Mouse (Mus musculus) lung, embryonic 16.5 days (tissue): Measurements from ENCODE around the gene Polk. TPM values are rescaled to one million over a fixed set of nuclear protein-coding genes. Genes with fewer than 3 reads are reported as not detected.

Experiments
- ATAC-seq: fragments of 200-750 bp; cut with Nextera tagmentation; 2 replicates; pipeline ENCODE4 v1.8.0; 2017; ENCODE audit warnings: low read depth, mild to moderate bottlenecking, moderate library complexity
- H3K27ac ChIP-seq: fragments of 300-500 bp; sonication (generic); 2 replicates; pipeline ENCODE4 v1.5.1; 2014; ENCODE audit warnings: mild to moderate bottlenecking, control low read depth, low read length
- H3K27me3 ChIP-seq: fragments of 300-500 bp; sonication (generic); 2 replicates; pipeline ENCODE4 v1.6.1; 2014; ENCODE audit warnings: low read depth, low read length, mixed read lengths; ENCODE audit not compliant: control insufficient read depth, insufficient read depth
- H3K36me3 ChIP-seq: fragments of 300-500 bp; sonication (generic); 2 replicates; pipeline ENCODE4 v1.6.1; 2014; ENCODE audit warnings: low read length; ENCODE audit not compliant: control insufficient read depth, insufficient read depth
- H3K4me1 ChIP-seq: fragments of 300-500 bp; sonication (generic); replicated peaks from 2 replicates; pipeline ENCODE4 v1.6.1; 2014; ENCODE audit warnings: low read length, mixed read lengths; ENCODE audit not compliant: control insufficient read depth, insufficient read depth
- H3K4me2 ChIP-seq: fragments of 300-500 bp; sonication (generic); 2 replicates; pipeline ENCODE4 v1.6.1; 2014; ENCODE audit warnings: low read depth, low read length, control low read depth
- H3K4me3 ChIP-seq: fragments of 300-500 bp; sonication (generic); 2 replicates; pipeline ENCODE4 v1.5.1; 2014; ENCODE audit warnings: mild to moderate bottlenecking, low read length, control low read depth
- H3K9ac ChIP-seq: fragments of 300-500 bp; sonication (generic); 2 replicates; pipeline ENCODE4 v1.6.1; 2014; ENCODE audit warnings: low read length, control low read depth
- H3K9me3 ChIP-seq: fragments of 300-500 bp; sonication (generic); 2 replicates; pipeline ENCODE4 v1.6.1; 2016; ENCODE audit warnings: low read length; ENCODE audit not compliant: control insufficient read depth
- WGBS: fragments of 180-500 bp; shearing (Covaris S2); extraction: QIAGEN DNeasy Blood & Tissue Kit; methylation state at CpG from one replicate; pipeline ENCODE4 v1.1.7; 2014; 5-methylcytosine and 5-hydroxymethylcytosine counted together
- polyA plus RNA-seq: library from polyadenylated mRNA; unstranded; fragments of >200 nt; fragmentation: Nextera tagmentation; extraction: Ambion mirVana; gene quantifications from 2 replicates; pipeline ENCODE4 v1.2.1, GENCODE M21; 2015

The Polk gene
- polyA plus RNA-seq, 1 experiment from 2014 or later: 9.9 TPM

- Histone ChIP-seq H3K36me3 (no peaks in the 10 kb centered on the region), H3K4me2 (no peak overlapping the region), H3K4me3 (no peak overlapping the region), H3K9ac (no peak overlapping the region), H3K9me3 (no peaks in the 10 kb centered on the region), H3K27ac (no peak overlapping the region), H3K27me3 (no peaks in the 10 kb centered on the region), H3K4me1 (peaks cover 6% of the 10 kb centered on the region)
- no peak for ATAC-seq
- 62% methylated on average over 2 of the region's 2 CpGs for WGBS
Measured at GRCm38 (mm10) chr13:96533742-96534141, 8.6 kb downstream of the Polk start.

GRCm38 (mm10) chr13:96532176-96532575 lies 10.2 kb downstream of the Polk start:
- 85% methylated on average over 6 of the region's 6 CpGs for WGBS
- H3K36me3 ChIP-seq: no peaks in the 10 kb centered on the region
- no peak overlapping the region for H3K4me2 ChIP-seq
- peaks cover 6% of the 10 kb centered on the region for H3K4me1 ChIP-seq
- no peak for ATAC-seq
- H3K27me3 ChIP-seq: no peaks in the 10 kb centered on the region
- no peak overlapping the region for H3K9ac ChIP-seq
- no peak overlapping the region for H3K4me3 ChIP-seq
- no peak overlapping the region for H3K27ac ChIP-seq
- H3K9me3 ChIP-seq: no peaks in the 10 kb centered on the region

- H3K27ac ChIP-seq: no peak overlapping the region
- H3K9me3 ChIP-seq: no peaks in the 10 kb centered on the region
- H3K4me2 ChIP-seq: no peak overlapping the region
- H3K36me3 ChIP-seq: no peaks in the 10 kb centered on the region
- 91% methylated on average over 9 of the region's 9 CpGs for WGBS
- no peaks in the 10 kb centered on the region for H3K27me3 ChIP-seq
- H3K4me3 ChIP-seq: no peak overlapping the region
- ATAC-seq: no peak
- no peak overlapping the region for H3K9ac ChIP-seq
- H3K4me1 ChIP-seq: peaks cover 6% of the 10 kb centered on the region
Measured at GRCm38 (mm10) chr13:96530064-96530463, 12.3 kb downstream of the Polk start.

GRCm38 (mm10) chr13:96529542-96529941 lies 12.8 kb downstream of the Polk start:
- Histone ChIP-seq H3K4me3 (no peak overlapping the region), H3K27me3 (no peaks in the 10 kb centered on the region), H3K36me3 (no peaks in the 10 kb centered on the region), H3K27ac (no peak overlapping the region), H3K4me2 (no peak overlapping the region), H3K4me1 (peaks cover 6% of the 10 kb centered on the region), H3K9ac (no peak overlapping the region), H3K9me3 (no peaks in the 10 kb centered on the region)
- 84% methylated on average over 3 of the region's 3 CpGs for WGBS
- no peak for ATAC-seq

- Histone ChIP-seq H3K27me3 (no peaks in the 10 kb centered on the region), H3K4me1 (peaks cover 6% of the 10 kb centered on the region), H3K4me2 (no peak overlapping the region), H3K9me3 (no peaks in the 10 kb centered on the region), H3K9ac (no peak overlapping the region), H3K4me3 (no peak overlapping the region), H3K27ac (no peak overlapping the region), H3K36me3 (no peaks in the 10 kb centered on the region)
- ATAC-seq: no peak
- WGBS: 81% methylated on average over 3 of the region's 3 CpGs
Measured at GRCm38 (mm10) chr13:96528776-96529175, 13.6 kb downstream of the Polk start.

GRCm38 (mm10) chr13:96527856-96528255 lies 14.5 kb downstream of the Polk start:
- H3K36me3 ChIP-seq: no peaks in the 10 kb centered on the region
- no peaks in the 10 kb centered on the region for H3K9me3 ChIP-seq
- no peak for ATAC-seq
- WGBS: 80% methylated on average over 11 of the region's 11 CpGs
- H3K9ac ChIP-seq: no peak overlapping the region
- H3K4me2 ChIP-seq: no peak overlapping the region
- H3K4me1 ChIP-seq: peaks cover 6% of the 10 kb centered on the region
- H3K27ac ChIP-seq: no peak overlapping the region
- no peak overlapping the region for H3K4me3 ChIP-seq
- H3K27me3 ChIP-seq: no peaks in the 10 kb centered on the region

- no peaks in the 10 kb centered on the region for H3K27me3 ChIP-seq
- no peak overlapping the region for H3K27ac ChIP-seq
- H3K36me3 ChIP-seq: no peaks in the 10 kb centered on the region
- no peak for ATAC-seq
- no peaks in the 10 kb centered on the region for H3K9me3 ChIP-seq
- 90% methylated on average over 3 of the region's 3 CpGs for WGBS
- H3K4me1 ChIP-seq: peaks cover 2% of the 10 kb centered on the region
- no peak overlapping the region for H3K4me2 ChIP-seq
- H3K4me3 ChIP-seq: no peak overlapping the region
- no peak overlapping the region for H3K9ac ChIP-seq
Measured at GRCm38 (mm10) chr13:96527022-96527421, 15.4 kb downstream of the Polk start.

- H3K27ac ChIP-seq: no peak overlapping the region
- no peak overlapping the region for H3K4me2 ChIP-seq
- H3K27me3 ChIP-seq: no peaks in the 10 kb centered on the region
- no peaks in the 10 kb centered on the region for H3K9me3 ChIP-seq
- H3K4me3 ChIP-seq: no peak overlapping the region
- no peak overlapping the region for H3K9ac ChIP-seq
- no peaks in the 10 kb centered on the region for H3K4me1 ChIP-seq
- 87% methylated on average over 3 of the region's 3 CpGs for WGBS
- H3K36me3 ChIP-seq: no peaks in the 10 kb centered on the region
- no peak for ATAC-seq
Measured at GRCm38 (mm10) chr13:96521294-96521693, 21.1 kb downstream of the Polk start.

- Histone ChIP-seq H3K9me3 (no peaks in the 10 kb centered on the region), H3K4me2 (no peak overlapping the region), H3K27me3 (no peaks in the 10 kb centered on the region), H3K9ac (no peak overlapping the region), H3K27ac (no peak overlapping the region), H3K4me1 (peaks cover 3% of the 10 kb centered on the region; the same call in 1 of the 2 replicates), H3K36me3 (no peaks in the 10 kb centered on the region), H3K4me3 (no peak overlapping the region)
- WGBS: 56% methylated on average over 2 of the region's 2 CpGs
- peak; percentile 53 for ATAC-seq
Measured at GRCm38 (mm10) chr13:96517335-96517734, 25.0 kb downstream of the Polk start.

- 92% methylated on average over 9 of the region's 9 CpGs for WGBS
- Histone ChIP-seq H3K27ac (no peak overlapping the region), H3K27me3 (no peaks in the 10 kb centered on the region), H3K36me3 (no peaks in the 10 kb centered on the region), H3K9me3 (no peaks in the 10 kb centered on the region), H3K4me1 (peaks cover 10% of the 10 kb centered on the region), H3K4me3 (no peak overlapping the region), H3K4me2 (no peak overlapping the region), H3K9ac (no peak overlapping the region)
- ATAC-seq: no peak
Measured at GRCm38 (mm10) chr13:96516249-96516648, 26.1 kb downstream of the Polk start.
